In genomic region chr3:27565314-27565713, GRCm38 (mm10) we compare ENCODE assay signal across 11 mouse cellular contexts.
"Had no signal": no experiment of that assay in that cellular context is flagged by ENCODE, and none has a peak within 500 bp of the region (broad histone marks: within the 10 kb centered on the region; RNA-seq: fewer than 3 reads in every experiment).

No protein-coding gene starts in this region.

- DNase-seq: kidney, adult 18-20 months; kidney, postnatal 10 days; kidney, postnatal 4 days; lung, postnatal 10 days; right cerebral cortex, postnatal 14 days; thymus, postnatal 4 days had no signal

- H3K27ac ChIP-seq: layer of hippocampus, adult 2 months; limb, embryonic 12.5 days; liver, embryonic 14.5 days; midbrain, embryonic 12.5 days; stomach, postnatal 0 days had no signal

- H3K36me3 ChIP-seq: limb, embryonic 12.5 days; midbrain, embryonic 12.5 days had no signal

- H3K27me3 ChIP-seq: limb, embryonic 12.5 days; midbrain, embryonic 12.5 days had no signal

- H3K9ac ChIP-seq: limb, embryonic 12.5 days; liver, embryonic 14.5 days; midbrain, embryonic 12.5 days had no signal

- H3K4me1 ChIP-seq: midbrain, embryonic 12.5 days had no signal

- H3K4me3 ChIP-seq: layer of hippocampus, adult 2 months; limb, embryonic 12.5 days; midbrain, embryonic 12.5 days had no signal

- H3K9me3 ChIP-seq: limb, embryonic 12.5 days; midbrain, embryonic 12.5 days had no signal

- H3K4me2 ChIP-seq: limb, embryonic 12.5 days; midbrain, embryonic 12.5 days had no signal
